Mouse (Mus musculus) midbrain, embryonic 15.5 days (tissue): ENCODE data around the gene Gpc3. TPM values are rescaled to one million over a fixed set of nuclear protein-coding genes. Genes with fewer than 3 reads are reported as not detected.

Experiments
- ATAC-seq: fragments of 200-750 bp; cut with Nextera tagmentation; replicated peaks from 2 replicates; pipeline ENCODE4 v1.8.0; 2017; ENCODE audit warnings: moderate TSS enrichment
- H3K27ac ChIP-seq: fragments of 300-500 bp; sonication (generic); 2 replicates; pipeline ENCODE4 v1.5.1; 2015; ENCODE audit warnings: mild to moderate bottlenecking, inconsistent platforms
- H3K27me3 ChIP-seq: fragments of 300-500 bp; sonication (generic); replicated peaks from 2 replicates; pipeline ENCODE4 v1.6.1; 2015; ENCODE audit warnings: inconsistent platforms
- H3K36me3 ChIP-seq: fragments of 300-500 bp; sonication (generic); replicated peaks from 2 replicates; pipeline ENCODE4 v1.6.1; 2015; ENCODE audit warnings: inconsistent platforms
- H3K4me1 ChIP-seq: fragments of 300-500 bp; sonication (generic); 2 replicates; pipeline ENCODE4 v1.6.1; 2015; ENCODE audit warnings: inconsistent platforms
- H3K4me2 ChIP-seq: fragments of 300-500 bp; sonication (generic); 2 replicates; pipeline ENCODE4 v1.6.1; 2015; ENCODE audit warnings: inconsistent platforms, mild to moderate bottlenecking, moderate library complexity
- H3K4me3 ChIP-seq: fragments of 300-500 bp; sonication (generic); 2 replicates; pipeline ENCODE4 v1.5.1; 2015; ENCODE audit warnings: mild to moderate bottlenecking, inconsistent platforms
- H3K9ac ChIP-seq: fragments of 300-500 bp; sonication (generic); 2 replicates; pipeline ENCODE4 v1.6.1; 2015; ENCODE audit warnings: mild to moderate bottlenecking, inconsistent platforms
- H3K9me3 ChIP-seq: fragments of 300-500 bp; sonication (generic); 2 replicates; pipeline ENCODE4 v1.6.1; 2016; ENCODE audit warnings: inconsistent platforms
- WGBS: fragments of 180-500 bp; shearing (Covaris S2); methylation state at CpG from one replicate; pipeline ENCODE4 v1.1.7; 2015; ENCODE audit warnings: mixed read lengths; 5-methylcytosine and 5-hydroxymethylcytosine counted together
- polyA plus RNA-seq: library from polyadenylated mRNA; unstranded; fragments of >200 nt; fragmentation: Nextera tagmentation; extraction: Ambion mirVana; gene quantifications from 2 replicates; pipeline ENCODE4 v1.2.1, GENCODE M21; 2015

The Gpc3 gene
- polyA plus RNA-seq, 1 experiment from 2014 or later = 60.1 TPM

DNA sequence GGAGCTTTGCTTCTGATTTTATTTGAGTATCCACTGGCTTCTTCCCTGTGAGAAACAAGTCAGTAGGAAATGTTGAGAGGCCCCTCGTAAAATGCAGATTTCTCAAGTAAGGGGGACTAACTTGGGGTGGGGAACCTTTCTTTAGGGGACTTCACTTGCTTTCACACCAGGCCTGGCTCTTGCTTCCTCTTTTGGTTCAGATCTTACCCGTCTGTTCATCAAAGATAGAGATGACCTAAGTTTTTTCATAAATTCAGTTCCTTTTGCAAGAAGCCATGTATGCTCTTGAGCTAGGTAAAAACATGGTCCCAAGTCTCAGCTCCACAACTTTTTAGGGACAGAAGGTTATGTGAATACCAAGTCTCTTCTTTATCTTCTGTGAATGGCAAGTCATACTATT lies 164.6 kb downstream of the Gpc3 start:
- Histone ChIP-seq H3K4me1 (no peaks in the 10 kb centered on the region), H3K4me3 (no peak overlapping the region), H3K9ac (no peak overlapping the region), H3K36me3 (no peaks in the 10 kb centered on the region), H3K4me2 (no peak overlapping the region), H3K9me3 (no peaks in the 10 kb centered on the region), H3K27ac (no peak overlapping the region), H3K27me3 (no peaks in the 10 kb centered on the region)
- no peak for ATAC-seq
- WGBS = 59% methylated on average over 2 of the region's 2 CpGs

DNA sequence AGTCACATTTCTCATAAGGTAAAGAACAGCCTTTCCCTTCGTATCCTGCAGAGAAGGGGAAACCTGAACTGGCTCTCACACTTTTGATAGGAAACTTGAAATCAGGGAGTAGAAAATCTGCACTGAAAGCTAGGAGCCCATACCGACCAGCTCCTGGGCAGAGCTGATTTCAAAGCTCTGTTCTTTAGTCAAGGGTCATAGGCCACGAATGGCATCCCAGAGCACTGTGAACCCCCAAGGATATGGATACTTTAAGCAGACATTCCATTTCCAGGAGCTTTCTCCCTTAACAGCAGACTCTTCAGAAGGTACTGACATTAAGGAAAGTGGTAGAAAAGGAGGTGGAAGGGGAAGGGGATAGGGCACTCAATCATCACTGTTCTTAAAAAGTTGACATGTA lies 165.3 kb downstream of the Gpc3 start:
- H3K4me3 ChIP-seq = no peak overlapping the region
- WGBS = 31% methylated on average over 3 of the region's 3 CpGs
- H3K4me1 ChIP-seq = no peaks in the 10 kb centered on the region
- H3K9me3 ChIP-seq = no peaks in the 10 kb centered on the region
- no peaks in the 10 kb centered on the region for H3K27me3 ChIP-seq
- H3K36me3 ChIP-seq = no peaks in the 10 kb centered on the region
- no peak overlapping the region for H3K4me2 ChIP-seq
- no peak overlapping the region for H3K9ac ChIP-seq
- no peak overlapping the region for H3K27ac ChIP-seq
- no peak for ATAC-seq

DNA sequence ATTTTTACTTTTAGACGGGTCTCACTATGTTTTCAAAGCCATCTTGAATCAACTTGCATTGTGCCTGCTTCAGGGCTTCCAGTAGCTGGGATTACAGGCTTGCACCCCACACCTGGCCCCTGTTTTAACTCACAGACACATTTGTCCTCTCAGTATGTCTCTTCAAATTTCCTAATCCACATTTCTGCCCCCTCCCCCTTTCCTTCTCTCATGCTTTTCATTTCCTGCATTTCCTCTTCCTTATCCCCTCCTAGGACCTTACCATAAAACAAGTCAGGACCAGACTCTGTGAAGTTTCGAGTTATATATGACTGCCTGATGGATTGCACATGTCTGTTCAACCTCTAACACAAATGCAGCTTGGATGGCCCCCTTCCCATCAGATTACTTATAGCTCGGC lies 167.2 kb downstream of the Gpc3 start:
- Histone ChIP-seq H3K4me3 (no peak overlapping the region), H3K4me1 (no peaks in the 10 kb centered on the region), H3K9ac (no peak overlapping the region), H3K27me3 (no peaks in the 10 kb centered on the region), H3K4me2 (no peak overlapping the region), H3K27ac (no peak overlapping the region), H3K9me3 (no peaks in the 10 kb centered on the region), H3K36me3 (no peaks in the 10 kb centered on the region)
- ATAC-seq = no peak
- WGBS = 72% methylated on average over 3 of the region's 3 CpGs

DNA sequence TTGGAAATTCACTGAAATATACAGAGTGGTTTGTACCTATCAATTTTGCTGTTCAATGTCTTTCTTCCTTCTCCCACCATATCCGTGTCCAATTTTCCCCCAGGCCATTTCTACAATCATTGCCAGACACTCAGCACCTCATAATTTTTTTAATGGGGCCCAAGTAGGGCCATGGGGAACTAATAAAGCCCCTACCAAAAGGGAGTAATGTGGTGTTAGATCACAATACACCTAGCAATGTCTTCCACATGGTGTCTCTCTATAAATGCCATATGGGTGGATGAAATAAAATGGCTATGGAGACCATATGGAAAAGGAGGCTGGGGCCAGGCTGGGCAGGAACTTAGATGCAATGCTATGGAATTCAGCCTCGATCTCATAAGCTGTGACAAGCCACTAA lies 168.8 kb downstream of the Gpc3 start:
- no peaks in the 10 kb centered on the region for H3K9me3 ChIP-seq
- H3K4me2 ChIP-seq = no peak overlapping the region
- no peak overlapping the region for H3K27ac ChIP-seq
- no peak overlapping the region for H3K9ac ChIP-seq
- no peak overlapping the region for H3K4me3 ChIP-seq
- no peaks in the 10 kb centered on the region for H3K4me1 ChIP-seq
- ATAC-seq = no peak
- no peaks in the 10 kb centered on the region for H3K36me3 ChIP-seq
- 80% methylated on average over 2 of the region's 2 CpGs for WGBS
- no peaks in the 10 kb centered on the region for H3K27me3 ChIP-seq

DNA sequence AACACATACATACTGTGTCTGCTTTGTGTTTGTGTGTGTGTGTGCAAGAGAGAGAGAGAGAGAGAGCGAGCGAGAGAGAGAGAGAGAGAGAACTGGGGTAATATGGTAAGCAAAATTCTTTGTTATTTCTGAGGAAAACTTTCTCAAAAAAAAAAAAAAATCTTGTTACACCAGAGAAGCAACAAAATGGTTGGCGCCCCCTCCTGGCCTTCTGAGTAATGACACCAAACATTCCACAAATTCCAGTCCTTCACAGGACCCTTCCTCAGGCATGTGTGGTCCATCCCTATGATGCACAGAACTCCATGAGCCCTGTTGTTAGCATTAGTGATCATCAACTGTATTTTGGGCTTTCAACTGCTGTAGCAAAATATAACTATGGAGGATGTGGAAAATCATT lies 172.0 kb downstream of the Gpc3 start:
- WGBS = 60% methylated on average over 3 of the region's 3 CpGs
- no peaks in the 10 kb centered on the region for H3K9me3 ChIP-seq
- no peak overlapping the region for H3K4me3 ChIP-seq
- no peaks in the 10 kb centered on the region for H3K27me3 ChIP-seq
- no peak overlapping the region for H3K27ac ChIP-seq
- H3K4me2 ChIP-seq = no peak overlapping the region
- ATAC-seq = no peak
- H3K36me3 ChIP-seq = no peaks in the 10 kb centered on the region
- H3K9ac ChIP-seq = no peak overlapping the region
- no peaks in the 10 kb centered on the region for H3K4me1 ChIP-seq

DNA sequence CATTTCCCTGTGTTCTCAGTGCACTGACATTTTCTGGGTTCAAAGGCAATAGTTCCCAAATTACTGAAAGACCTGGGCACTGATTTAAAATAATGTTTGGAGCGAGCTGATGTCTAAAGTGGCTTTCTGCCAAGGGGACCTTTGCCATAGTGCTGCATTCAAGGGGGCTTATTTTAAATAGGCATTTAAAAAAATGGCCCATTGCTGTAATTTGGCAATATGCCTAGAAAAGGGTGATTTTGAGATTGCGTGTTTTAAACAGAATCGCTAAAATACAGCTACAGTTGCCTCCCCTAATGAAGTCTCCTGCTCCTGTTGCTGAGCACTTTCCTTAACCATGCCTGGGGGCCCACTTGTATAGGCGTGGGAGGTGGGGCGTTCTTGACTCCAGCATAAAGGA lies 174.3 kb downstream of the Gpc3 start:
- no peak overlapping the region for H3K4me3 ChIP-seq
- H3K27me3 ChIP-seq = no peaks in the 10 kb centered on the region
- ATAC-seq = no peak
- no peak overlapping the region for H3K27ac ChIP-seq
- H3K4me1 ChIP-seq = no peaks in the 10 kb centered on the region
- no peak overlapping the region for H3K9ac ChIP-seq
- H3K36me3 ChIP-seq = no peaks in the 10 kb centered on the region
- no peak overlapping the region for H3K4me2 ChIP-seq
- H3K9me3 ChIP-seq = no peaks in the 10 kb centered on the region
- WGBS = 63% methylated on average over 5 of the region's 5 CpGs

DNA sequence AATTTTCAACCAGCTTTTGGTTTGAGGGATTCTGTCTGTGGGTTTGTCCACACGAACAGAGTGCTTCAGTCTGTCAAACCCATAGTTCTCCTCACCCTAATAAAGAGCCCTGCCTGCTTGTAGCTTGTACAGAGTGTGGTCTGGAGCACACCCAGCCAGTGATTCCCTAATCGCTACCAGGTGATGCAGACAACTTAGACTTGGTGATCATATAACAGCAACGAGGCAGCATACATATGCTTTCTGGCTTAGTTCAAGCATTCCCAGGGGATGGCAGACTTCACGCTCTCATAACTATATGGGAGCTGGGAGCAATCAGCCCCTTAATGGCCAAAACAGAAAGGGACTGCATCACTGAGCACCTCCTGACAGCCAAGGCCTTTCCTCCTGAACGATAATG lies 188.1 kb downstream of the Gpc3 start:
- no peak for ATAC-seq
- WGBS = 80% methylated on average over 5 of the region's 5 CpGs
- Histone ChIP-seq H3K27ac (no peak overlapping the region), H3K36me3 (no peaks in the 10 kb centered on the region), H3K9me3 (no peaks in the 10 kb centered on the region), H3K4me1 (no peaks in the 10 kb centered on the region), H3K9ac (no peak overlapping the region), H3K4me3 (no peak overlapping the region), H3K27me3 (no peaks in the 10 kb centered on the region), H3K4me2 (no peak overlapping the region)

DNA sequence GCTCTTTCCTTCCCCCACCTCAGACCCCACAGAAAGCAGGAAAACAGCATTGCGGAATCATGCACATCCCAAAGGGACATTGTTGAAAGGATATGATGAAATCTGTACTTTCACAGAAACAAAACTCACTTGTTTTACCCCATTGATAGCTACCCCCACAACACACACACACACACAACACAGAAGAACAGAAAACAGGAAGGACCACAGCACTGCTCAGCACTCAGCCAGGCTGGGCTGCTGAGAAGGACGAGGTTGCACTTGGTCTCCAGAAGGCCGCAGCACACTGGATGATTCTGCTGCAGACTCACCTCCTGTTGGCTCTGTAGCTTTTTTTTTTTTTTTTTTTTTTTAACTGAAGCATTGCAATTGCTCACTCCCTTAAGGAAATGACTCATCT lies 193.9 kb downstream of the Gpc3 start:
- no peaks in the 10 kb centered on the region for H3K4me1 ChIP-seq
- H3K9me3 ChIP-seq = no peaks in the 10 kb centered on the region
- no peak overlapping the region for H3K4me2 ChIP-seq
- H3K9ac ChIP-seq = no peak overlapping the region
- H3K27me3 ChIP-seq = no peaks in the 10 kb centered on the region
- ATAC-seq = no peak
- H3K4me3 ChIP-seq = no peak overlapping the region
- no peaks in the 10 kb centered on the region for H3K36me3 ChIP-seq
- no peak overlapping the region for H3K27ac ChIP-seq
- 68% methylated on average over 3 of the region's 3 CpGs for WGBS

DNA sequence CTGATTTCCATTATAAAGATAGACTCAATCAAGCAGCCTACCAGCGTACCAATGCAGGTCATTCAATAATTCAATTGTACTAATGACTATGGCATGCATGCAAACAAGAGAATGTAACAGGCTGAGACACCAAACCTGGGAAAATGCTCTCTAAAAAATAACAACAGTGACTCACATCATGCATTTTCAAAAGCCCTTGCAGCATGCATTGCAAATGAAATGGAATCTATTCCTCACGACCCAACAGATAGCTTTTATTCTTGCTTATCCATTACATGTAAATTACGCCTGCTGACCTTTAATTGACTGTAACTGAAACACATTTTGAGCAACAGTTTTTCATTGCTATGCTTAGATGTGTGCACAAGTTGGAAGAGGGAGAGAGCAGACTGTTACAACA lies 200.8 kb downstream of the Gpc3 start:
- Histone ChIP-seq H3K36me3 (no peaks in the 10 kb centered on the region), H3K4me3 (no peak overlapping the region), H3K4me2 (no peak overlapping the region), H3K9ac (no peak overlapping the region), H3K27ac (no peak overlapping the region), H3K27me3 (no peaks in the 10 kb centered on the region), H3K4me1 (no peaks in the 10 kb centered on the region), H3K9me3 (no peaks in the 10 kb centered on the region)
- 53% methylated on average over 3 of the region's 3 CpGs for WGBS
- no peak for ATAC-seq

DNA sequence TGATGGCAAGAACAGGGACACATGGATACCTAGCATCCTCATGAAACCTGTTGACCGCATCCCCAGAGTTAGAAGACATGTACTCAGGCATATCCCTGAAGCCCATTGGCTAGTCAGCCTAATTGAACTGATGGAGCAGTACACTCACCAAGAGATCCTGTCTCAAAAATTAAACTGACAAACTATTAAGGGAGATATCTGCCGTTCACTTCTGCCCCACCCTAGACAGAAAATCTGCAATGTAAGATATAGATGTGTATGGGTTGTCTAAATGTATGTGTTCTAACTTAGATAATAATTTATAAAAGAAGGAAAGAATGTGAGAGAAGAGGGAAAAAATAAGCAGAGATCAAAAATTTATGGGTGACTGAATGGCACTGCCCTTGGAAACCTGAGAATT lies 212.6 kb downstream of the Gpc3 start:
- H3K27me3 ChIP-seq = no peaks in the 10 kb centered on the region
- 95% methylated on average over 2 of the region's 2 CpGs for WGBS
- no peak overlapping the region for H3K9ac ChIP-seq
- H3K4me3 ChIP-seq = no peak overlapping the region
- no peak overlapping the region for H3K4me2 ChIP-seq
- H3K27ac ChIP-seq = no peak overlapping the region
- H3K4me1 ChIP-seq = no peaks in the 10 kb centered on the region
- ATAC-seq = no peak
- no peaks in the 10 kb centered on the region for H3K36me3 ChIP-seq
- no peaks in the 10 kb centered on the region for H3K9me3 ChIP-seq

DNA sequence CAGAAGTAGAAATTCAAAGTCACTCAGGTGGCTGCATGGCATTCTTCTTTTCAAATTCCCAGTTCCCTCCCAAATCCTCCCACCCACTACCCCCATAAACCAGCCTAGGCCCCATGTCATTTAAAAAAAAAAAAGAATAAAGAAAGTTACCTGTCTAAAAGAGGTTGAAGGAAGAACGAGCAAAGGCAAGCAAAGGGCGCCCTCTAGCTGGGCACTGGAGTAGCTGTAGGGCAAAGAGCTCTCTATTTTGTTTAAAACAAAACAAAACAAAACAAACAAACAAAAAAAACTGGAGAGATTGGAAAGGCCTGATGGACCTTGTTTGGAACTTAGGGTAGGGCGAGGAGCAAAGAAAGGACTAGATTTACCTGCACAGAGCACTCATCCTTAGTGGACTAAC lies 238.6 kb downstream of the Gpc3 start:
- Histone ChIP-seq H3K9me3 (no peaks in the 10 kb centered on the region), H3K27ac (no peak overlapping the region), H3K27me3 (no peaks in the 10 kb centered on the region; the same call in 1 of the 2 replicates), H3K4me2 (no peak overlapping the region), H3K4me1 (0 out of 2 replicates have a peak, but pooled peaks cover under 1% of the 10 kb centered on the region), H3K36me3 (no peaks in the 10 kb centered on the region), H3K9ac (no peak overlapping the region), H3K4me3 (no peak overlapping the region)
- ATAC-seq = no peak
- 60% methylated on average over 3 of the region's 3 CpGs for WGBS

DNA sequence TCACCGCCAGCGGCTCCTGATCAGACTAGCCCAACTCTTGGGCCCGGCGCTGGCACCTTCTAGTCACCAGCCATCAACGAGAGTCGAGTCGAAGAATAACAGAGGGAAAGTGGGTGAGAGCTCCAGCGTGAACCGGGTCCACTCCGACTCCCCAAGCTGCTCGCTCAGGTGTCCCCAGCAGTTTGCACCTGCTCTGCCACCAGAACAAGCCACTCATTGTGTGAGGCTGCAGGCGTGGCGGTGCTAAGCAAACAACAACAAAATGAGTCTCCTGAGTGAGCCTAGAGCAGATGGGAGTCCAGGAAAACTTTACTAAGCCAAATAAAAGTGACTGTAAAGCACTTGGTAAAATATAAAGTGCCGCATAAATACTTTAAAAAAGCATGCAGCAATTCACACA lies 239.5 kb downstream of the Gpc3 start:
- Histone ChIP-seq H3K4me1 (0 out of 2 replicates have a peak, but pooled peaks cover 5% of the 10 kb centered on the region), H3K9ac (no peak overlapping the region), H3K9me3 (no peaks in the 10 kb centered on the region), H3K27me3 (no peaks in the 10 kb centered on the region; the same call in 1 of the 2 replicates), H3K36me3 (no peaks in the 10 kb centered on the region), H3K4me2 (no peak overlapping the region), H3K27ac (no peak overlapping the region), H3K4me3 (no peak overlapping the region)
- 87% methylated on average over 14 of the region's 14 CpGs for WGBS
- no peak for ATAC-seq

DNA sequence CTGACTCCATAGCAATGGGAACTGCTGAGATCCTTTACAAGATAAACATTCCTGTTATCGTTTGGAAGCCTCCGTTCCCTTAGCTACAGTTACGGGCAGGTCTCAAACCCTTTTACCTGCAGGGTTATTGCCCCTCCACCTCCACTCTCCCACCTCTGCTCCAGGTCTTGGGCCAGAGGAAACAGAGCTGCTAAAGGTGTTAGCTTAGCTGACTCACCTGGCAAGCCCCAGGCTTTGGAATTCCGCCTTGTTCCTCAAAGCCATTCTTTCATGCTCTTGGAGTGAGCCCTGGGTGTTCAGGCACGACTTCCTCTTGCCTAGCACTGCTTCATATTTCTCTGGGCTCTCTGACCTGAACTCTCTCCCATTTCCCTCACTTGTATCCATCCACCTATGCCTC lies 241.3 kb downstream of the Gpc3 start:
- 75% methylated on average over 5 of the region's 5 CpGs for WGBS
- no peak overlapping the region for H3K4me2 ChIP-seq
- 0 out of 2 replicates have a peak, but pooled peaks cover 5% of the 10 kb centered on the region for H3K4me1 ChIP-seq
- H3K27ac ChIP-seq = no peak overlapping the region
- H3K36me3 ChIP-seq = no peaks in the 10 kb centered on the region
- no peak overlapping the region for H3K9ac ChIP-seq
- no peaks in the 10 kb centered on the region; the same call in 1 of the 2 replicates for H3K27me3 ChIP-seq
- H3K4me3 ChIP-seq = no peak overlapping the region
- ATAC-seq = no peak
- no peaks in the 10 kb centered on the region for H3K9me3 ChIP-seq
